Mouse (Mus musculus) left cerebral cortex, adult 2 months (tissue): Measurements from ENCODE around the gene Hs3st3a1. TPM values are rescaled to one million over a fixed set of nuclear protein-coding genes. Genes with fewer than 3 reads are reported as not detected.
A peak's percentile ranks its signal among the peaks of the same experiment; 100 is the strongest.

Experiments
- DNase-seq, 2 experiments: peaks; one replicate each; pipeline ENCODE4 v3.0.0; 2021 to 2022; ENCODE audit warnings: low spot score in 2 of 2, mixed read lengths in 1 of 2; ENCODE audit errors: extremely low spot score in 1 of 2
- H3K27ac ChIP-seq: fragments of 200-600 bp; 2 replicates; pipeline ENCODE4 v1.8.1; 2022
- H3K4me3 ChIP-seq: fragments of 200-600 bp; 2 replicates; pipeline ENCODE4 v1.8.1; 2022
- CTCF ChIP-seq: fragments of 200-600 bp; IDR thresholded peaks from 2 replicates; pipeline ENCODE4 v1.8.1; 2022; ENCODE audit warnings: antibody characterized with exemption, mild to moderate bottlenecking, moderate library complexity
- intact Hi-C: fragments of 180-260 bp; cut with DNase I; formaldehyde crosslinking; loops from one replicate; pipeline ENCODE4 v1.15.1; 2025
- long read RNA-seq, 2 experiments: library from polyadenylated mRNA; stranded (forward); transcript quantifications; one replicate each; pipeline ENCODE4 v2.0.0; 2021; ENCODE audit warnings: borderline mapping rate in 2 of 2
- total RNA-seq, 2 experiments: library from RNA; stranded (reverse); gene quantifications; 2 replicates each; pipeline ENCODE4 v1.2.3; 2021

The Hs3st3a1 gene
- total RNA-seq: 1 to 10 TPM; 1.1 TPM
- long read RNA-seq, experiment 1, partial matches to known transcripts: 0 of 2 reads
- long read RNA-seq, experiment 1, other reads (novel, unspliced or antisense): 0 of 2 reads
- long read RNA-seq, experiment 2, partial matches to known transcripts: 0 of 2 reads
- long read RNA-seq, experiment 2, other reads (novel, unspliced or antisense): 1 of 2 reads

DNA sequence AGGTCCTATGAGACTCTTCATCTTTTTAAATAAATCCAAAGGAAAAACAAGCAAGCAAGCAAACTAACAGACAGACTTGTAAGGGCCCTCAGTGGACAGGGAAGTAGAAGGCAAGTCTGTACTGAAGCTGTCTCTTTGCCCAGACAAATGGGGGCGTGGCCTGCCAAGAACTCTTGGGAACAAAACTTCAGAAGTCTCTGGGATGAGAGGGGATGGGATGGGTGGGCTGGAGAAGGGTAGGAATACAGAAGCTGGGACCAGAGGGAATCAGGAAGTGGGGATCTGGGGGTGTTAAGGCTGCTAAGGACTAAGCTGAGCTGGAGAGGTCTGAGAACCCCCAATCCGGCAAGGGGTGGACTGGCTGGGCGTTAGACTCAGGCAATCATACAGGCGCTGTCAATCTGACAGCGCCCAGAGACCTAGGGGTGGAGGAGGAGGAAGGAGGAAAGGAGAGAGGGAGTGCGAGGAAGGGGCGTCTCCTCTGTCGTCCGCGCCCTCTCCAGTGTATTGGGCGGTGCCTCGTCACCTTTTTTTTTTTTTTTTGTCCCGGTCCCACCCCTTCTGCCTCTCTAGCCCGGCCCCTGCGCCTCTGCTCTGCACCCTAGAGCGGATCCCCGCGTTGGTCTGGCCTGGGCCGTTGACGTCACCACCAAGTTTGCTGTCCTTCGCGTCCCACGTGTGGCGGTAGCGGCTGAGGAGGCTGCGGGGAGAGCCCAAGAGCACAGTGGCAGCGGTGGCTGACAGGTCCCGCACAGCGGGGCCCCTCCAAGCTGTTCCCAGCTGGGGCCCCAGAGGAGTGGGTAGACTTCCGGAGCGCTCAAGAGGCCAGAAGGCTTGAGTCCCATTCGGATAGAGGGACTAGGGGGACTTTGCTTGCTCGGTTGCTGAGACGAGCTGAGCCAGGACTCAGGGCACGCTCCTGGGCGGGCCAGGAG, at the start of gene Hs3st3a1:
Gene Hs3st3a1 (plus strand): TSS at position 722 of the 935 bp plus-strand sequence.
- H3K27ac ChIP-seq: peak within 1 kb of the TSS; percentile 19; the same call in 1 of the 2 replicates
- peak within 1 kb of the TSS; percentile 50 for H3K4me3 ChIP-seq
- intact Hi-C loops: loop anchor here (5.0 kb wide), 1 partner anchor 358 kb away; the partner anchor contains the start of gene Cox10

DNA sequence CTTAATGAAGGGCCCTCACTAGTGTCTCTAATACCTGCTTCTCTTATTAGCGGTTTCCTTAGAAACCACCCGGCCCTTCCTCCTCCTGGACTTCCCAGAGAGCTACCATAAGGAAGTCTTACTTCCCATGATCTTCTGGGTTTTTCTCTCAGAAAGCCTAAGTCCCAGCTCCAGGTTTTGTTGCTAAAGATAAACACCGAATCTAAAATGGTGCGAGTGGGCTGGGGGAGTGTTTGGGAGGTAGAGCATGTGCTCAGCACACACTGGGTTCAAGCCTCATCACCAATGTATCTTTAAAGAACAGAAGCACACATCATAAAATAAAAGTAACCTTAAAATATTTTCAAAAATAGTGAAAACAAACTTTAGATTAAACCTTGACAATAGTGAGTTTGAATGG, 48.8 kb upstream of the Hs3st3a1 start:
- no peak for DNase-seq
- TF ChIP-seq CTCF: no peak
- intact Hi-C loops: no loop called here
- no peak overlapping the region for H3K27ac ChIP-seq
- H3K4me3 ChIP-seq: no peak overlapping the region

More for the DNA sequence above, at the start of gene Hs3st3a1:
- TF ChIP-seq CTCF: no peak
- DNase-seq: peak; percentile 20 to 27

- H3K4me3 ChIP-seq: no peak overlapping the region
- no peak; the same call in 1 of the 2 replicates for TF ChIP-seq CTCF
- peak overlapping the region; percentile 50; the same call in 1 of the 2 replicates for H3K27ac ChIP-seq
- peak; percentile 67 to 69 for DNase-seq
- intact Hi-C loops: no loop called here
These were observed 38.7 kb upstream of the Hs3st3a1 start for GRCm38 (mm10) chr11:64396331-64396881.

DNA sequence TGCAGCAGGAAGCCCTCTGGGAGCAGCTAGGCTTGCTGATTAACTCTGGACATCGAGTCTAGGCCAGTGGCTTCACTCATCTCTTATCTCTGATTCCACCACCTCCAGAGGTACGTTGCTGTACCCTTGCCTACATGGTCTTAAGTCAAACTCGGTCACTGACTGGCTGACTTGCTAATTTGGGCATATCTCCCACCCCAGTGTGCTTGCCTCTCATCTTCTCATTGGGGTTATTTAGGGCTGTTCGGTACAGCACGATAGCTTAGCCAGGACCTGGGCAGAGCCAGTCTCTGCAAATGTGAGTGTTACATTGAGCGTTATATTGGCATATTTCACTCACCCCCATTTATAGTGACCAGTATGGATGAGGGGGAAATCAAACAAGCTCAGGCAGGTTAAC, 38.2 kb upstream of the Hs3st3a1 start:
- TF ChIP-seq CTCF: no peak

GRCm38 (mm10) chr11:64397612-64398011, 37.5 kb upstream of the Hs3st3a1 start:
- DNase-seq: no peak
- Histone ChIP-seq H3K4me3 (no peak overlapping the region), H3K27ac (no peak overlapping the region)
- intact Hi-C loops: no loop called here
- TF ChIP-seq CTCF: no peak

More for the DNA sequence above, 38.2 kb upstream of the Hs3st3a1 start:
- H3K4me3 ChIP-seq: no peak overlapping the region
- intact Hi-C loops: no loop called here
- DNase-seq: no peak
- no peak overlapping the region for H3K27ac ChIP-seq

DNA sequence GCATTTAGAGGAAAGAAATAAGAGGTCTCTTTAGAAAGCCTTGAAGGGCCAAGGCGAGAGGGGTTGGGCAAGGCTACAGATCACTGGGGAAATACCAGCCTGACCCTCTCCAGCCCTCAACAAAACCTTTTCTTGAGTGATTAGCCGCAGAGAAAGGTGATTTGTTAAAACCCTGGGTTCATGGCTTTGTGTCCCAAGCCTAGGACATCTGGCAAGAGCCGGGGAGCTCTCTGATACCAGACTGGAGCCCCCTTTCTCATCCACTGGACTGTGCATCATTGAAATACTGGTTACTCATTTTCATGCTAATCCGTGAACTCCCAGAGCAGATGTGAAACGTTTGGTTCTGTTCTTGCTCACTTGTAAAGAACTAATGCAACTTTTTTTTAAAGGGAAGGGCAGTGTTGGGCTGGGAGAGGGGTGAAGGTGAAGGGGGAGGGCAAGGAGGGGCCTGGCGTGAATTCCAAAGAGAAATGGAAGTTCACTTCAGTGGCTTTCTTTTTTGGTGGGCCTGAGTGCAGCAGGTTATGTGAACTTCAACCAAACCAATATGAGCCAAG, 34.5 kb upstream of the Hs3st3a1 start:
- no peak for TF ChIP-seq CTCF
- DNase-seq: no peak
- no peak overlapping the region for H3K4me3 ChIP-seq
- intact Hi-C loops: no loop called here
- no peak overlapping the region for H3K27ac ChIP-seq

- intact Hi-C loops: no loop called here
- no peak overlapping the region for H3K4me3 ChIP-seq
- DNase-seq: no peak
- no peak overlapping the region for H3K27ac ChIP-seq
- no peak for TF ChIP-seq CTCF
These were observed 16.2 kb upstream of the Hs3st3a1 start for GRCm38 (mm10) chr11:64418969-64419368.

GRCm38 (mm10) chr11:64435546-64436411, 647 bp downstream of the Hs3st3a1 start:
- Histone ChIP-seq H3K4me3 (peak overlapping the region; percentile 50), H3K27ac (peak overlapping the region; percentile 19; the same call in 1 of the 2 replicates)
- no peak for TF ChIP-seq CTCF
- peak; percentile 14 to 25 for DNase-seq
- intact Hi-C loops: loop anchor here (2.0 to 5.0 kb wide), 2 partner anchors 358 to 515 kb away; partner anchors contain the start of gene Cox10

GRCm38 (mm10) chr11:64436412-64436727, 1.2 kb downstream of the Hs3st3a1 start, which contains the start of gene F930015N05Rik:
F930015N05Rik (minus strand) TSS chr11:64436653.
- H3K27ac ChIP-seq: peak within 1 kb of the TSS; percentile 19; the same call in 1 of the 2 replicates
- DNase-seq: no peak
- peak within 1 kb of the TSS; percentile 50 for H3K4me3 ChIP-seq
- intact Hi-C loops: loop anchor here (2.0 to 5.0 kb wide), 2 partner anchors 359 to 516 kb away; partner anchors contain the start of gene Cox10
- no peak for TF ChIP-seq CTCF

DNA sequence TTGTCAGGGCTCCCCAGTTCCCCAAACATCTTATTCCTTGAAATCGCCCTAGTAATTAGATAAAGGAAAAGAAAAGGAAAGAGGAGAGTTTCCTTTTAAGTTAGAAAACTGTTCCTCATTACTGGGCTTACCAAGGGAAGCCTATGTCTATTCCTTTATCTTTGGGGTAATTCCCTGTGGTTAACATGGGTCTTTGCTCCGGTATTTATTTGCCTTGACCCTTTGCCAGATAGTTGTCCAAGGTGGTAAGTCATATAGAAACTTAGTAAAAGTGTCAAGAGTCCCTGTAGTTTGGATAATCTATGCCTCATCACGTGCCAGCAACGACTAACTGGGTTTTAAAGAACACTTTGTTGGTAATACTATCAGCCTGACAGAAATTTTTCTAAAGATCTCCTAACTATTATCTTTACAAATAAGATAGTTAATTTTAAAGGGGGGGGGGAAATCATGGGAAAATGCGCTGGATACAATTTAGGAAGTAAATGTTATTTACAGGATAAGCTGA, 1.7 kb downstream of the Hs3st3a1 start:
- H3K4me3 ChIP-seq: peak overlapping the region; percentile 50; the same call in 1 of the 2 replicates

More for the DNA sequence above, 1.7 kb downstream of the Hs3st3a1 start:
- no peak for TF ChIP-seq CTCF
- DNase-seq: no peak
- no peak overlapping the region for H3K27ac ChIP-seq
- intact Hi-C loops: loop anchor here (2.0 to 5.0 kb wide), 2 partner anchors 360 to 516 kb away; partner anchors contain the start of gene Cox10
